Mouse (Mus musculus): ENCODE data around the gene Pih1d3.

DNA sequence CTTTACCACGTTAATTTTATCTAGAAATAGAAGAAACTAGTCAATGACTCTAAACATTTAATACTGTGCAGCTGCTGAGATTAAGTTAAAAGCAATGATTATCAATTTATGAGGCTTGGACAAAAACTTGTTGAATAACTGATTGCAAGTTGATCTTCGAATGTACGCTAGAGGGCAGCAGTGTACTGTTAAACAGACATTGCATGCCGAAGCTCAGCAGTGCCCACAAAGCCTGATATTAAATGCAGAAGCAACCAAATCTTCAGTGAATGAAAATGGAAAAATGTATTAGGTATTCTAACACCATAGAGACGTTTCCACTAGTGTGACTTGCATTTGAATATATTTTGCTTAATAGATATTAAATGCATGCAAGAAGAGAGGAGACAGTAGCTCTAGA is 12.5 kb upstream of the Pih1d3 start:
- TF ChIP-seq POLR2A (IDR thresholded peaks at IDR 0.05; ENCODE audit: borderline replicate concordance, low read depth, low read length) (no peak), CTCF (IDR thresholded peaks at IDR 0.05; ENCODE audit: low read depth, low read length) (no peak)

All from bone marrow macrophage, adult 2 months (primary cell).